Mouse (Mus musculus) lung, adult 2 months (tissue): ENCODE data around the gene Cd47.

Experiments used
- CTCF ChIP-seq: fragments of 200-500 bp; IDR thresholded peaks from 2 replicates; pipeline ENCODE4 v1.5.1; 2011; ENCODE audit warnings: mild to moderate bottlenecking, low read length, control low read depth; ENCODE audit not compliant: insufficient read depth
- POLR2A ChIP-seq: fragments of 200-500 bp; IDR thresholded peaks from 2 replicates; pipeline ENCODE4 v1.6.1; 2011; ENCODE audit warnings: low read depth, mild to moderate bottlenecking, control low read depth, low read length, borderline replicate concordance; ENCODE audit errors: extremely low read depth

DNA sequence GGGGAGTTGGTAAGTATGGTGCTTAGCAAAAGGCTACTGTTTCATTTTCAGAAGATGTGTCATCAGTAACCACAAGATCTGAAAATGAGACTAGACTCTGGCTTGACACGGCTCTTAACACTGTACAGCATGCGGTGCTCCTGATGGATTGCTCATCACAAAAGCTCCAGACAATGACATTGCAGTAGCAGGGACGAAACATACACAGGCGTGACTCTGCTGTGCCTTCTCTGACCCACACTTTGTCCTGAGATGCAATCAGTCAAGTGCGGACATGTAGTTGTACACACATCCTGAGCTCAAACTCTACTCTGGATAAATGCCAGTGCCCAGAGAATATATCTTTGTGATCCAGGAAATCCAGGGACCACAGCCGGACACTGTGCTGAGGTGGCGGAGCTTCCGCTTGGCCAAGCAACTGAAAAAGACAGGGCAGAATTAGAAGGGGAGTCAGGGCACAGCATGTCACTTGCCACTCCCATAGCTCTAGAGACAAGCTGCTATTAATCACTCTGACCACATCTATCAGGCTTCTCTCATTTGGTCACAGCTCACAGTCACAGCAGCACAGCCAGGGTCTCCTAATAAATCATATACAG lies 151.7 kb downstream of the Cd47 start:
- TF ChIP-seq CTCF = no peak
- TF ChIP-seq POLR2A = no peak
